Mouse (Mus musculus): ENCODE results near the gene Sytl3. TPM values are rescaled to one million over a fixed set of nuclear protein-coding genes. Genes with fewer than 3 reads are reported as not detected.
"Not testable (repeated sequence)": the region's sequence is repeated elsewhere in the genome, so short reads cannot be mapped to it uniquely, and the experiment has no call there.

Sytl3 gene
- total RNA-seq, 1 experiment from 2014 or later = 0.85 TPM

- DNase-seq = not testable (repeated sequence)
Measured at GRCm38 (mm10) chr17:6695712-6696111, 36.8 kb downstream of the Sytl3 start.

- not testable (repeated sequence) for DNase-seq
Measured at GRCm38 (mm10) chr17:6696521-6696920, 37.6 kb downstream of the Sytl3 start.

GRCm38 (mm10) chr17:6697224-6697775 lies 38.4 kb downstream of the Sytl3 start:
- peak; percentile 69 for DNase-seq

- DNase-seq = not testable (repeated sequence)
Measured at GRCm38 (mm10) chr17:6699502-6699901, 40.6 kb downstream of the Sytl3 start.

- DNase-seq = not testable (repeated sequence)
Measured at GRCm38 (mm10) chr17:6700077-6700476, 41.2 kb downstream of the Sytl3 start.

- not testable (repeated sequence) for DNase-seq
Measured at GRCm38 (mm10) chr17:6702625-6703221, 43.8 kb downstream of the Sytl3 start.

- DNase-seq = not testable (repeated sequence)
Measured at GRCm38 (mm10) chr17:6703381-6704270, 44.7 kb downstream of the Sytl3 start.

- DNase-seq = not testable (repeated sequence)
Measured at GRCm38 (mm10) chr17:6706448-6706847, 47.6 kb downstream of the Sytl3 start.

GRCm38 (mm10) chr17:6707422-6707821 lies 48.5 kb downstream of the Sytl3 start:
- not testable (repeated sequence) for DNase-seq

- not testable (repeated sequence) for DNase-seq
Measured at GRCm38 (mm10) chr17:6708194-6708593, 49.3 kb downstream of the Sytl3 start.

GRCm38 (mm10) chr17:6713483-6713882 lies 54.6 kb downstream of the Sytl3 start:
- DNase-seq = not testable (repeated sequence)

GRCm38 (mm10) chr17:6713944-6714343 lies 55.1 kb downstream of the Sytl3 start:
- not testable (repeated sequence) for DNase-seq

- no peak for DNase-seq
Measured at GRCm38 (mm10) chr17:6727996-6728610, 69.2 kb downstream of the Sytl3 start.

GRCm38 (mm10) chr17:6729244-6729742 lies 70.4 kb downstream of the Sytl3 start:
- DNase-seq = no peak

- DNase-seq = no peak
Measured at GRCm38 (mm10) chr17:6731132-6731531, 72.2 kb downstream of the Sytl3 start.

GRCm38 (mm10) chr17:6731634-6732033 lies 72.7 kb downstream of the Sytl3 start:
- DNase-seq = no peak

- no peak for DNase-seq
Measured at GRCm38 (mm10) chr17:6732665-6733064, 73.8 kb downstream of the Sytl3 start.

GRCm38 (mm10) chr17:6733322-6733875 lies 74.5 kb downstream of the Sytl3 start:
- no peak for DNase-seq

- DNase-seq = peak; percentile 24
Measured at GRCm38 (mm10) chr17:6734746-6735441, 76.0 kb downstream of the Sytl3 start.

- no peak for DNase-seq
Measured at GRCm38 (mm10) chr17:6736306-6737272, 77.7 kb downstream of the Sytl3 start.
